Mouse (Mus musculus) brown adipose tissue, adult 24 weeks (tissue): ENCODE data around the gene 1810062G17Rik. TPM values are rescaled to one million over a fixed set of nuclear protein-coding genes. Genes with fewer than 3 reads are reported as not detected.

ENCODE experiments used
- H3K27ac ChIP-seq: fragments of 200-500 bp; replicated peaks from 2 replicates; pipeline ENCODE4 v1.5.1; 2012; ENCODE audit warnings: low read depth, mild to moderate bottlenecking, low read length
- H3K4me1 ChIP-seq: fragments of 200-500 bp; 2 replicates; pipeline ENCODE4 v1.6.1; 2012; ENCODE audit warnings: low read length, mixed read lengths; ENCODE audit not compliant: control insufficient read depth, insufficient read depth, insufficient read length
- H3K4me3 ChIP-seq: fragments of 200-500 bp; 2 replicates; pipeline ENCODE4 v1.5.1; 2012; ENCODE audit warnings: low read depth, mild to moderate bottlenecking, low read length, moderate library complexity; ENCODE audit not compliant: insufficient read depth
- polyA plus RNA-seq: library from polyadenylated mRNA; stranded (reverse); fragments of >200 nt; gene quantifications from 2 replicates; pipeline ENCODE4 v1.2.4, GENCODE M21; 2012; ENCODE audit not compliant: missing spikeins, insufficient read depth, insufficient read length

The 1810062G17Rik gene
- polyA plus RNA-seq, 1 experiment, result 3.8 TPM

- Histone ChIP-seq H3K4me1 (no peaks in the 10 kb centered on the region), H3K27ac (no peak overlapping the region), H3K4me3 (no peak overlapping the region)
Measured at GRCm38 (mm10) chr3:36505809-36506735, 30.3 kb downstream of the 1810062G17Rik start.

- H3K27ac ChIP-seq, result no peak overlapping the region
- H3K4me1 ChIP-seq, result no peaks in the 10 kb centered on the region
Measured at GRCm38 (mm10) chr3:36511491-36511890, 35.8 kb downstream of the 1810062G17Rik start.

GRCm38 (mm10) chr3:36516196-36516595 lies 40.5 kb downstream of the 1810062G17Rik start:
- H3K4me1 ChIP-seq, result no peaks in the 10 kb centered on the region; the same call in 1 of the 2 replicates
- no peak overlapping the region for H3K4me3 ChIP-seq
- H3K27ac ChIP-seq, result no peak overlapping the region

More at GRCm38 (mm10) chr3:36511491-36511890, 35.8 kb downstream of the 1810062G17Rik start:
- H3K4me3 ChIP-seq, result no peak overlapping the region

- Histone ChIP-seq H3K27ac (no peak within 1 kb of the TSS), H3K4me1 (peaks cover 2% of the 10 kb centered on the region), H3K4me3 (peak within 1 kb of the TSS; percentile 56)
Measured at GRCm38 (mm10) chr3:36521073-36522060, 45.6 kb downstream of the 1810062G17Rik start, which contains the start of gene Gm11549. TSS of gene Gm11549 (minus strand) at chr3:36521813.

- H3K27ac ChIP-seq, result no peak overlapping the region
- H3K4me1 ChIP-seq, result peaks cover 2% of the 10 kb centered on the region
- no peak overlapping the region for H3K4me3 ChIP-seq
Measured at GRCm38 (mm10) chr3:36522137-36522536, 46.4 kb downstream of the 1810062G17Rik start.

- Histone ChIP-seq H3K27ac (no peak overlapping the region), H3K4me3 (no peak overlapping the region), H3K4me1 (peaks cover 2% of the 10 kb centered on the region)
Measured at GRCm38 (mm10) chr3:36524466-36524865, 48.7 kb downstream of the 1810062G17Rik start.

- Histone ChIP-seq H3K27ac (no peak overlapping the region), H3K4me3 (no peak overlapping the region)
Measured at GRCm38 (mm10) chr3:36530345-36530744, 54.6 kb downstream of the 1810062G17Rik start.

GRCm38 (mm10) chr3:36530781-36531180 lies 55.0 kb downstream of the 1810062G17Rik start:
- H3K4me3 ChIP-seq, result no peak overlapping the region
- H3K27ac ChIP-seq, result no peak overlapping the region
- peaks cover 7% of the 10 kb centered on the region; the same call in 1 of the 2 replicates for H3K4me1 ChIP-seq

More at GRCm38 (mm10) chr3:36530345-36530744, 54.6 kb downstream of the 1810062G17Rik start:
- peaks cover 7% of the 10 kb centered on the region; the same call in 1 of the 2 replicates for H3K4me1 ChIP-seq

- H3K4me1 ChIP-seq, result peaks cover 7% of the 10 kb centered on the region; the same call in 1 of the 2 replicates
- no peak overlapping the region for H3K27ac ChIP-seq
Measured at GRCm38 (mm10) chr3:36531242-36531641, 55.5 kb downstream of the 1810062G17Rik start.

More at GRCm38 (mm10) chr3:36531242-36531641, 55.5 kb downstream of the 1810062G17Rik start:
- no peak overlapping the region for H3K4me3 ChIP-seq

Other genes with a start within 250 kb of the 1810062G17Rik start
- 448 and 597 TPM in 2 replicates for gene Anxa5, start within 50 bp of the 1810062G17Rik start, polyA plus RNA-seq
- gene Gm11549, start 45.9 kb downstream of the 1810062G17Rik start, polyA plus RNA-seq, result not detected in 2 replicates
- 27.0 and 31.0 TPM in 2 replicates for gene Exosc9, start 76.7 kb downstream of the 1810062G17Rik start, polyA plus RNA-seq
- 0.79 TPM in 1 of 2 replicates, not detected in the other for gene Ccna2, start 96.2 kb downstream of the 1810062G17Rik start, polyA plus RNA-seq
- 2.6 and 3.8 TPM in 2 replicates for gene Bbs7, start 137.5 kb downstream of the 1810062G17Rik start, polyA plus RNA-seq
- 0.87 and 2.6 TPM in 2 replicates for gene Trpc3, start 214.2 kb downstream of the 1810062G17Rik start, polyA plus RNA-seq